Mouse (Mus musculus) testis, adult 2 months (tissue): ENCODE measurements around the gene Rpl36-ps4. TPM values are rescaled to one million over a fixed set of nuclear protein-coding genes. Genes with fewer than 3 reads are reported as not detected.
A peak's percentile ranks its signal among the peaks of the same experiment; 100 is the strongest.
"Not testable (repeated sequence)": the region's sequence is repeated elsewhere in the genome, so short reads cannot be mapped to it uniquely, and the experiment has no call there.

ENCODE experiments used
- H3K27ac ChIP-seq: fragments of 200-500 bp; 2 replicates; pipeline ENCODE4 v1.5.1; 2012; ENCODE audit warnings: low read depth, low read length; ENCODE audit not compliant: control insufficient read depth, insufficient read depth
- H3K27me3 ChIP-seq: fragments of 200-500 bp; 2 replicates; pipeline ENCODE4 v1.6.1; 2012; ENCODE audit warnings: mild to moderate bottlenecking, low read length, moderate library complexity; ENCODE audit not compliant: control insufficient read depth, insufficient read depth
- H3K36me3 ChIP-seq: fragments of 200-500 bp; 2 replicates; pipeline ENCODE4 v1.6.1; 2012; ENCODE audit warnings: mild to moderate bottlenecking, low read length; ENCODE audit not compliant: control insufficient read depth, insufficient read depth
- H3K4me1 ChIP-seq: fragments of 200-500 bp; 2 replicates; pipeline ENCODE4 v1.6.1; 2012; ENCODE audit warnings: low read length; ENCODE audit not compliant: control insufficient read depth, insufficient read depth
- H3K4me3 ChIP-seq: fragments of 200-500 bp; 2 replicates; pipeline ENCODE4 v1.5.1; 2012; ENCODE audit warnings: low read depth, mild to moderate bottlenecking, low read length, moderate library complexity, mixed read lengths; ENCODE audit not compliant: control insufficient read depth
- CTCF ChIP-seq: fragments of 200-500 bp; IDR thresholded peaks from 2 replicates; pipeline ENCODE4 v1.5.1; 2012; ENCODE audit warnings: low read depth, mild to moderate bottlenecking, inconsistent platforms, low read length, moderate library complexity; ENCODE audit not compliant: control insufficient read depth, insufficient read depth, insufficient replicate concordance
- POLR2A ChIP-seq: fragments of 200-500 bp; IDR thresholded peaks from 2 replicates; pipeline ENCODE4 v1.6.1; 2012; ENCODE audit warnings: low read depth, mild to moderate bottlenecking, inconsistent platforms, low read length, moderate library complexity; ENCODE audit not compliant: control insufficient read depth
- polyA plus RNA-seq: library from polyadenylated mRNA; depleted of rRNA; stranded (reverse); fragments of >200 nt; gene quantifications from 2 replicates; pipeline ENCODE4 v1.2.3, GENCODE M21; 2012

Rpl36-ps4 gene
- polyA plus RNA-seq, 1 experiment = not detected

DNA sequence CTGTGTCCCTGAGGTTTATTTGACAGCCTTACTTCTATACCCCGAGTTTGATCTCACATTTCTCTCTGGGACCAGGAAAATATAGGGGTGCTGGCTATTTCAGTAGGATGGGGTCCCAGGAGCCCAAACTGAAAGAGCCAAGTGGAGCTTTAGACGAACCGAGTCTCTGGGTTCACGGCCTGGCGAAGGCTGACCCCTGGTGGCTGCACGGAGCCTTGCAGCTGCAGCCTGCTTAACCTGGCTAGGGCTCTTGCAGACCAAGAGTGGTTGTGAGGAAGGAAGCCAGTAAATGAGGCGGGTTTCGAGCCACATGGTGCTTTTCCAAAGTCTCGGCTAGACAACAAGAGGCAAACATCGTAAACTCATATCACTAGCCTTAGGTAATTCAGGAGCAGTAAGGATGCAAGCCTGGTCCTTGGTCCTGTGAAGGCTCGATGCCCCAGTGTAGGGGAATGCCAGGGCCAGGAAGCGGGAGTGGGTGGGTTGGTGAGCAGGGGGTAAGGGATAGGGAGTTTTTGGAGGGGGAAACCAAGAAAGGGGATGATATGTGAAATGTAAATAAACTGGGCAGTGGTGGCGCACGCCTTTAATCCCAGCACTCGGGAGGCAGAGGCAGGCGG, 28.3 kb downstream of the Rpl36-ps4 start:
- no peak overlapping the region for H3K27ac ChIP-seq
- no peaks in the 10 kb centered on the region for H3K36me3 ChIP-seq
- H3K27me3 ChIP-seq = no peaks in the 10 kb centered on the region
- TF ChIP-seq CTCF (peak; percentile 99), POLR2A (no peak)
- no peaks in the 10 kb centered on the region; the same call in 1 of the 2 replicates for H3K4me1 ChIP-seq
- H3K4me3 ChIP-seq = no peak overlapping the region

DNA sequence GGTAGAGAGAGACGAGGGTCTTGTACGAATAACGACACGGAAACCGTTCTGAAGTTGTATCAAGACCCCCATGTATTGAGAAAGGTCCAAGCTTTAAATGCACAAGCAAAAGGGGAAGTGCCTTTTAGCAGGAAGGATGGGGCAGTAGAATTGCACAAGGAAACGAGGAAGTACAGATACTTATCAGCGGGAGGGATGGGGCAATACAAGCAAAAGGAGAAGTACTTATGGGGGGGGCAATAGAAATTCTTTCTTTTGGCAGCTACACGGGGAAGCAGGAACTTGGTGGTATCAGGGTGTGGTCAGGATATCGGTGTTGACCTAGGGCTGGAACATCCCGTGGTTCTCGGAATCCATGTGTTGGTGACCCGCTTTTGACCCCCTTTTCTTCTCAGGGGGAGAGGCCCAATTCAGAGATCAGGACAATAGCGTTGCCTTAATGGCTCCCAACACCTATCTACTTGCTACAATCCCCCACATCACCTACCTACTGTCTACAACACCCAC, 33.9 kb downstream of the Rpl36-ps4 start:
- not testable (repeated sequence) for H3K4me1 ChIP-seq, H3K27ac ChIP-seq

DNA sequence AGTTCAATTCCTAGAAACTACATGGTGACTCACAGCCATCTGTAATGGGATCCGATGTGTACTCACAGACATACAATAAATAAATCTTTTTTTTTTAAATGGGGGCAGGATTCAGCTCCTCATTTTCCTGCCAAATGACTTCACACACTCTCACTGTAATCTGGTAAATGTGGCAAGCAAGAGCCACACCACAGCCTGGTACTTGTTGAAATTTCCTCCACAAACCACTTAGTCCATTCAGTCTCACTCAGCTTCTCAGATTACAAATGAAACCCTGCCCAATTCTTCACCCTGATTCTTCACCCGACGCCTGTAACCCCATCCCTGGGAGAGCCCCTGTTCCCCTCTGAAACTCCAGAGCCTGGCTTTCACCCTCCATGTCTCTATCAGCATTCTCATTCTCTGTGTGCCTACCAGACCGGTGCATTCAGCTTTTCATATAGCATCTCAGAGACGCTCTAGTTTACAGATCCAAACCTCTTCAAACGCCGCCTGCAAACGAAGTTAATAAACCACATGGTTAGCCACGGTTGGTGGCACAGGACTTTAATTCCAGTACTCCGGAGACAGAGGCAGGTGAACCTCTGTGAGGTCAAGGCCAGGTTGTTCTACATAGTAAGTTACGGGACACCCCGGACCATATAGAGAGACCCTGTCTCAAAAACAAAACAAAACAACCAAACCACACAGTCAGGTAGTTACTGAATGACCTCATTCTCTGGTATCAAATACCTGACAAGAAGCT, 36.5 kb downstream of the Rpl36-ps4 start:
- H3K27me3 ChIP-seq = no peaks in the 10 kb centered on the region
- no peaks in the 10 kb centered on the region; the same call in 1 of the 2 replicates for H3K4me1 ChIP-seq
- no peak overlapping the region for H3K4me3 ChIP-seq
- no peak for TF ChIP-seq POLR2A
- no peak for TF ChIP-seq CTCF
- no peak overlapping the region for H3K27ac ChIP-seq
- H3K36me3 ChIP-seq = no peaks in the 10 kb centered on the region

More for the DNA sequence above, 33.9 kb downstream of the Rpl36-ps4 start:
- not testable (repeated sequence) for H3K27me3 ChIP-seq, H3K36me3 ChIP-seq, H3K4me3 ChIP-seq

DNA sequence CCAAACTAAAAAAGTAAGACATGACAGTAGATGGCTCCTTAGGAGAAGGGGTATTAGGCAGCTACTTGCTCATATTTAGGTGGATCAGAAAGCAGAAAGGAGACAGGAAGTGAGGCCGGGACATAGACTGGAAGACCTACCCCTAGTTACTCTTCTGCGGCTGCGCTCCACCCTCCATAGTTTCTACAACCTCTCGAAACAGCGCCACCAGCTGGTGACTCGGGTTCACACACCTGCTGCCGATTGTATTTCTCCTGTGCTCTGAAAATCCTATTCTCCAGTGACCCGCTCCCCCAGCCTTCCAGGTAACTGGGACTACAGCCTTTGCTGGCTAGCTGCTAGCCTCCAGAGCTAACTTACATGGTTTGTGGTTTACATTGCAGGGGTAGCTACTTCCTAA, 37.5 kb downstream of the Rpl36-ps4 start:
- Histone ChIP-seq H3K36me3 (no peaks in the 10 kb centered on the region), H3K4me3 (no peak overlapping the region), H3K4me1 (no peaks in the 10 kb centered on the region; the same call in 1 of the 2 replicates), H3K27ac (no peak overlapping the region), H3K27me3 (no peaks in the 10 kb centered on the region)
- TF ChIP-seq POLR2A (no peak), CTCF (peak; percentile 89; the same call in 1 of the 2 replicates)

DNA sequence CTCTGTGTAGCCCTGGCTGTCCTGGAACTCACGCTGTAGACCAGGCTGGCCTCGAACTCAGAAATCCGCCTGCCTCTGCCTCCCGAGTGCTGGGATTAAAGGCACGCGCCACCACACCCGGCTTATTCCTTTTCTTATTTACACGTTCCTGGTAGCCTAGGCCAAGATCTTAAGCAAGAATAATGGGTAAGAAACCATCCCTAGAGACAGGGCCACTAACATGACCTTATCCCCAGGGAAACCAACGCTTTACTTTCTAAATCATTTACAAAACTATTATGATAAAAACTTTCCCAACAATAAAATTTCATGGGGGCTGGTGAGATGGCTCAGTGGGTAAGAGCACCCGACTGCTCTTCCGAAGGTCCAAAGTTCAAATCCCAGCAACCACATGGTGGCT, 38.6 kb downstream of the Rpl36-ps4 start:
- H3K4me1 ChIP-seq, H3K36me3 ChIP-seq, H3K27ac ChIP-seq, H3K27me3 ChIP-seq, H3K4me3 ChIP-seq: not testable (repeated sequence)

DNA sequence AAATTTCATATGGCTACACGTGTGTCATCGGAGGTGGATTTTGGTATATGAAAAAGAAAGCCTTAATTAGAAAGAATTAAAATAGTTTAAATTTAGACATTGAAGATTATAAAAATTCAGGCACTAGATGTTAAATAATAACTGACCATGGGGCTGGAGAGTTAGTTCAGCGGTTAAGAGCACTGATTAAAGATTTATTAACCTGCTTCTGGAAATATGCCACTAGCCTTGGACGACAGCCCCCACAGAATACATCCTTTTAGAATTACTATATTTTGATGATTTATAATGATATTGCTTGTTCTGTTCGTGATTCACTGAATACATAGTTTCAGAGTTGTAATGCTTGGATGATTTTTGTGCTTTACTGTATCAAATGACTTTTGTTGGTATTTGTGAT, 39.2 kb downstream of the Rpl36-ps4 start:
- not testable (repeated sequence) for H3K27me3 ChIP-seq, H3K36me3 ChIP-seq, H3K4me3 ChIP-seq, H3K27ac ChIP-seq, H3K4me1 ChIP-seq

DNA sequence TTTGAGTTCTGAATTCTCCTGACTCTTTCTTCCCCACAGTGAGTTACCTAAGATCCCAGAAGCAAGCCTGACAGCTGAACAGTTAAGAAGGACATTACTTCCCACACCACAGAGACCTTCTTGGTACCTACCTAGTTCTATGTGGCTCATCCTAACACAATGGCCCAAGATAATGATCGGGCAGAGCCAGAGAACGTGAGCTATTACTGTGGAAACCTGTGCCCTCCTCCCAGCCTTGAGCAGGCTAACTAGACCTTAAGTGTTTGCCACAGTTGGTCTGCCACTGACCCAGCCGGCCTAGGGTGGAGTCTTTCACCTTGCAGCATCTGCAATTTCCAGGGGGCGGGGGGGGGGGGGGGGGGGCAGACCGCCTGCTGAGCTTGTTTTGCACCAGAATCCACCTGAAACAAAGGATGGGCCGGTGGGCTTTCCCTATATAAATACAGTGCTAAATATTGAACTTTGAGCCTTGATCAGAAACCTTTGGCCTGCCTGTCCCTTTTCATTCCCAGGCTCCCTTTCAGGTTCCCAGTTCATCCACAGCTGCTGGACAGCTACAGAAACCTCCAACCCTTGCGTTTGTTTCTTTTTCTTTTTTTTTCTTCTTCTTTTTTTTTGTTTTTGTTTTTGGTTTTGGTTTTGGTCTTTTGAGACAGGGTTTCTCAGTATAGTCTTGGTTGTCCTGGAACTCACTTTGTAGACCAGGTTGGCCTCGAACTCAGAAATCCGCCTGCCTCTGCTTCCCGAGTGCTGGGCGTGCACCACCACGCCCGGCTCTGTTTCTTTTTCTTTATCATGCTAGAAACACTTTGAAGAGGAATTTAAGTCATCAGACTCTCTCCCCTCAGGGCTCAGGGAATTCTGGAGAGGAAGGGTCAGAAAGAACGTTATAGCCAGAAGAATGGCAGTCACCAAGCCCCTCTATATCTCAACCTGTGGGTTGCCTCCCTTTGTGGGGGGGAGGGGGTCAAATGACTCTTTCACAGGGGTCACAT, 42.6 kb downstream of the Rpl36-ps4 start:
- TF ChIP-seq POLR2A (no peak), CTCF (no peak)
- H3K27ac ChIP-seq = no peak overlapping the region
- H3K36me3 ChIP-seq = no peaks in the 10 kb centered on the region
- no peaks in the 10 kb centered on the region for H3K27me3 ChIP-seq
- H3K4me1 ChIP-seq = no peaks in the 10 kb centered on the region; the same call in 1 of the 2 replicates
- H3K4me3 ChIP-seq = no peak overlapping the region

DNA sequence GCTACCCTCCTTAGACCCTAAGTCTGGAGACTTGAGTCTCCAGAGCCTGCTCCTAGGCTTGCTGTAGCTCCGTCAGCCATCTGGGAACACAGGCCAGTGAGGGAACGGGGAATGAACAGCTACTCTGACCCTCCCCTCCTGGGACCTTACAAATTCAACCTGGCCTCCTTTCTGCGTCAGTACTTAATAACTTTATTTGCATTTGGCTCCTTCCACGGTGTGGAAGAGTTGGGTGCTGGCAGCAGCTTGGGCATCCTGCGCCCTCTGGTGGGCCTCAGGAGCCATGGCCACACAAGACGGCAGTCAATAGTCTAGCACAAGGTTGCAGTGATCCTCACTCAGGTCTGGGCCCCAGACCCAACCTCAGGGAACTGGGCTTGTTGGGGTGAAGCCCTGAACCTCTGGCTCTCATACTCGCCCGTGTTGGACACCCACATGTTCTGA, 47.7 kb downstream of the Rpl36-ps4 start:
- H3K36me3 ChIP-seq, H3K4me1 ChIP-seq, H3K27me3 ChIP-seq, H3K27ac ChIP-seq, H3K4me3 ChIP-seq: not testable (repeated sequence)
